Comparison of ENCODE assay signal across 19 mouse cellular contexts in the genomic region with DNA sequence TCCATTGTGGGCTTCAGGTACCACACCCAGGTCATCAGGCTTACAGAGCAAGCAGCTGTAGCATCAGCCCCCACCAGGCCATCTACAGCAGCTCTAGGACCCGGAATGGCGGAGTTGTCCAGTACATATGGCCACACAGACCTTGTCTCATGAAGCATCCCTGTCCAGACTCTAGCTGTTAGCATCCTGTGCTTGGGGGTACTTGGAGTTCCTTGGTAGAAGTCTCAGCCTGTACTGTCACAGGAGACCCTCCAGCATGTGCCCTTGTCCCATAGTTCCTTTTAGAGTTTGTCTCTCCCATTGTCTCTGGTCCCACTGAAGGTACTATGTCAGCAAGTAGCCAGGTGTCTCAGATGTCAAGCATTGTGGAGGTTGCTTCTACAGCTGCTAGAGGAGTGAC. TPM values are rescaled to one million over a fixed set of nuclear protein-coding genes. Genes with fewer than 3 reads are reported as not detected.
DNase-seq lines count a peak whose midpoint lies in the region; ATAC-seq and TF ChIP-seq lines count a peak whose summit lies in the region.
"Had no signal": no experiment of that assay in that cellular context is flagged by ENCODE, and none has a peak within 500 bp of the region (broad histone marks: within the 10 kb centered on the region; RNA-seq: fewer than 3 reads in every experiment).

No protein-coding gene starts in this region.

- no peak for DNase-seq in cerebellum, adult 2 months
- DNase-seq in hindbrain, postnatal 0 days (ENCODE audit: low spot score), result no peak
- no peak for DNase-seq in liver, postnatal 0 days
- DNase-seq in liver, embryonic 11.5 days (ENCODE audit: low spot score), result no peak
- DNase-seq: adrenal gland, adult 8-10 months; forebrain, postnatal 0 days; liver, embryonic 13.5 days; lung, postnatal 4 days; right cerebral cortex, adult 18-20 months; thymus, adult 2 months had no signal

- peak overlapping the region; percentile 11; the same call in 1 of the 2 replicates for H3K27ac ChIP-seq in cerebellum, adult 2 months (ENCODE audit: insufficient read depth, low read length)
- peak overlapping the region; percentile 51; the same call in 1 of the 2 replicates for H3K27ac ChIP-seq in hindbrain, postnatal 0 days
- H3K27ac ChIP-seq in hindbrain, embryonic 13.5 days, result no peak overlapping the region
- peak overlapping the region; percentile 91 for H3K27ac ChIP-seq in liver, postnatal 0 days (ENCODE audit: low read depth)
- no peak overlapping the region for H3K27ac ChIP-seq in liver, embryonic 11.5 days (ENCODE audit: low read depth, low read length)
- H3K27ac ChIP-seq in stomach, embryonic 15.5 days, result peak overlapping the region; percentile 91
- no peak overlapping the region for H3K27ac ChIP-seq in midbrain, embryonic 16.5 days (ENCODE audit: low read length)
- H3K27ac ChIP-seq: embryonic facial prominence, embryonic 15.5 days; hindbrain, embryonic 14.5 days; liver, embryonic 13.5 days had no signal

- no peak overlapping the region for H3K4me2 ChIP-seq in hindbrain, postnatal 0 days (ENCODE audit: low read depth, low read length)
- H3K4me2 ChIP-seq in hindbrain, embryonic 13.5 days, result no peak overlapping the region
- H3K4me2 ChIP-seq in liver, postnatal 0 days (ENCODE audit: low read depth, low read length), result no peak overlapping the region
- no peak overlapping the region for H3K4me2 ChIP-seq in liver, embryonic 11.5 days
- no peak overlapping the region for H3K4me2 ChIP-seq in stomach, embryonic 15.5 days
- no peak overlapping the region for H3K4me2 ChIP-seq in midbrain, embryonic 16.5 days (ENCODE audit: low read length)
- H3K4me2 ChIP-seq: embryonic facial prominence, embryonic 15.5 days; hindbrain, embryonic 14.5 days; liver, embryonic 13.5 days had no signal

- no peak for ATAC-seq in cerebellum, adult (ENCODE audit: insufficient number of reproducible peaks, low FRiP score, low TSS enrichment)
- no peak for ATAC-seq in hindbrain, postnatal 0 days
- ATAC-seq in hindbrain, embryonic 13.5 days (ENCODE audit: low FRiP score), result no peak
- ATAC-seq in liver, postnatal 0 days, result no peak
- no peak for ATAC-seq in liver, embryonic 11.5 days (replicated peaks; ENCODE audit: low FRiP score)
- no peak for ATAC-seq in stomach, embryonic 15.5 days (ENCODE audit: insufficient read depth, low FRiP score, low read depth)
- no peak for ATAC-seq in midbrain, embryonic 16.5 days
- ATAC-seq: CD4-positive, CD25-positive, alpha-beta regulatory T cell, adult 4 months; Patski had no signal

- H3K36me3 ChIP-seq in hindbrain, postnatal 0 days (ENCODE audit: insufficient read depth, low read length), result no peaks in the 10 kb centered on the region
- no peaks in the 10 kb centered on the region for H3K36me3 ChIP-seq in hindbrain, embryonic 13.5 days
- no peaks in the 10 kb centered on the region for H3K36me3 ChIP-seq in liver, postnatal 0 days (replicated peaks; ENCODE audit: insufficient read depth, low read length)
- no peaks in the 10 kb centered on the region for H3K36me3 ChIP-seq in liver, embryonic 11.5 days (ENCODE audit: control insufficient read depth, insufficient read depth, low read length)
- H3K36me3 ChIP-seq in stomach, embryonic 15.5 days, result no peaks in the 10 kb centered on the region
- H3K36me3 ChIP-seq in midbrain, embryonic 16.5 days (ENCODE audit: control insufficient read depth, insufficient read depth, low read length), result no peaks in the 10 kb centered on the region
- H3K36me3 ChIP-seq: embryonic facial prominence, embryonic 15.5 days; intestine, embryonic 15.5 days; liver, embryonic 13.5 days had no signal

- TF ChIP-seq POLR2A in cerebellum, adult 2 months (IDR thresholded peaks at IDR 0.05; ENCODE audit: borderline replicate concordance, insufficient read depth, low read length), result no peak

- no peaks in the 10 kb centered on the region for H3K9me3 ChIP-seq in hindbrain, postnatal 0 days (ENCODE audit: low read length)
- H3K9me3 ChIP-seq in hindbrain, embryonic 13.5 days, result no peaks in the 10 kb centered on the region
- H3K9me3 ChIP-seq in liver, postnatal 0 days (ENCODE audit: low read length), result no peaks in the 10 kb centered on the region
- no peaks in the 10 kb centered on the region for H3K9me3 ChIP-seq in liver, embryonic 11.5 days (ENCODE audit: control insufficient read depth, low read length)
- H3K9me3 ChIP-seq in stomach, embryonic 15.5 days, result no peaks in the 10 kb centered on the region
- no peaks in the 10 kb centered on the region for H3K9me3 ChIP-seq in midbrain, embryonic 16.5 days (replicated peaks; ENCODE audit: control insufficient read depth, low read length, poor library complexity, severe bottlenecking)
- H3K9me3 ChIP-seq: embryonic facial prominence, embryonic 15.5 days; intestine, embryonic 15.5 days; liver, embryonic 13.5 days had no signal

- H3K4me3 ChIP-seq in cerebellum, adult 2 months (replicated peaks; ENCODE audit: insufficient read depth, low read depth, low read length), result no peak overlapping the region
- no peak overlapping the region for H3K4me3 ChIP-seq in hindbrain, postnatal 0 days (ENCODE audit: low read length)
- no peak overlapping the region for H3K4me3 ChIP-seq in hindbrain, embryonic 13.5 days
- no peak overlapping the region for H3K4me3 ChIP-seq in liver, postnatal 0 days (ENCODE audit: low read depth, low read length)
- no peak overlapping the region for H3K4me3 ChIP-seq in liver, embryonic 11.5 days (ENCODE audit: low read depth, low read length)
- H3K4me3 ChIP-seq in stomach, embryonic 15.5 days (replicated peaks), result no peak overlapping the region
- no peak overlapping the region for H3K4me3 ChIP-seq in midbrain, embryonic 16.5 days (ENCODE audit: low read depth, low read length)
- H3K4me3 ChIP-seq: embryonic facial prominence, embryonic 15.5 days; intestine, embryonic 15.5 days; liver, embryonic 13.5 days had no signal

- peaks cover 43% of the 10 kb centered on the region for H3K4me1 ChIP-seq in cerebellum, adult 2 months (ENCODE audit: control insufficient read depth, insufficient read depth, low read length)
- peaks cover 13% of the 10 kb centered on the region; the same call in 1 of the 2 replicates for H3K4me1 ChIP-seq in hindbrain, postnatal 0 days (ENCODE audit: insufficient read depth, low read length)
- peaks cover 17% of the 10 kb centered on the region for H3K4me1 ChIP-seq in hindbrain, embryonic 13.5 days (replicated peaks)
- peaks cover 31% of the 10 kb centered on the region for H3K4me1 ChIP-seq in liver, postnatal 0 days (ENCODE audit: insufficient read depth)
- H3K4me1 ChIP-seq in liver, embryonic 11.5 days (replicated peaks; ENCODE audit: control insufficient read depth, insufficient read depth, low read length), result peaks cover 4% of the 10 kb centered on the region; the same call in 1 of the 2 replicates
- H3K4me1 ChIP-seq in stomach, embryonic 15.5 days, result peaks cover 30% of the 10 kb centered on the region
- H3K4me1 ChIP-seq in midbrain, embryonic 16.5 days (ENCODE audit: control insufficient read depth, insufficient read depth, low read length), result no peaks in the 10 kb centered on the region

- H3K9ac ChIP-seq in hindbrain, postnatal 0 days (replicated peaks; ENCODE audit: low read length), result no peak overlapping the region
- H3K9ac ChIP-seq in hindbrain, embryonic 13.5 days, result no peak overlapping the region
- no peak overlapping the region for H3K9ac ChIP-seq in liver, postnatal 0 days (replicated peaks)
- H3K9ac ChIP-seq in liver, embryonic 11.5 days (ENCODE audit: low read depth, low read length), result no peak overlapping the region
- no peak overlapping the region for H3K9ac ChIP-seq in stomach, embryonic 15.5 days
- no peak overlapping the region for H3K9ac ChIP-seq in midbrain, embryonic 16.5 days (ENCODE audit: low read depth, low read length)
- H3K9ac ChIP-seq: embryonic facial prominence, embryonic 15.5 days; forebrain, postnatal 0 days; hindbrain, embryonic 14.5 days; intestine, embryonic 15.5 days; liver, embryonic 13.5 days had no signal

- TF ChIP-seq CTCF in cerebellum, adult 2 months (IDR thresholded peaks at IDR 0.05; ENCODE audit: borderline replicate concordance, insufficient read depth, low read depth, low read length), result no peak
- no peak for TF ChIP-seq CTCF in hindbrain, postnatal 0 days (IDR thresholded peaks at IDR 0.05; ENCODE audit: low read depth)
- no peak for TF ChIP-seq CTCF in liver, postnatal 0 days (IDR thresholded peaks at IDR 0.05; ENCODE audit: low read depth)

- no peaks in the 10 kb centered on the region for H3K27me3 ChIP-seq in cerebellum, adult 2 months (ENCODE audit: control insufficient read depth, insufficient read depth, low read length)
- no peaks in the 10 kb centered on the region for H3K27me3 ChIP-seq in hindbrain, postnatal 0 days (ENCODE audit: insufficient read depth, low read length)
- H3K27me3 ChIP-seq in hindbrain, embryonic 13.5 days, result no peaks in the 10 kb centered on the region
- no peaks in the 10 kb centered on the region for H3K27me3 ChIP-seq in liver, postnatal 0 days (ENCODE audit: insufficient read depth, low read length)
- no peaks in the 10 kb centered on the region for H3K27me3 ChIP-seq in liver, embryonic 11.5 days (replicated peaks; ENCODE audit: control insufficient read depth, insufficient read depth, low read length)
- H3K27me3 ChIP-seq in stomach, embryonic 15.5 days (replicated peaks), result no peaks in the 10 kb centered on the region
- H3K27me3 ChIP-seq in midbrain, embryonic 16.5 days (ENCODE audit: control insufficient read depth, insufficient read depth, low read depth, low read length), result no peaks in the 10 kb centered on the region
- H3K27me3 ChIP-seq: embryonic facial prominence, embryonic 15.5 days; intestine, embryonic 15.5 days; liver, embryonic 13.5 days; Patski had no signal

- TF ChIP-seq EP300 in liver, postnatal 0 days (IDR thresholded peaks at IDR 0.05; ENCODE audit: low read depth), result no peak

- WGBS in cerebellum, adult 2 months, result 84% methylated on average over 2 of the region's 2 CpGs
- WGBS in hindbrain, postnatal 0 days, result 93% methylated on average over 2 of the region's 2 CpGs
- WGBS in hindbrain, embryonic 13.5 days, result 90% methylated on average over 2 of the region's 2 CpGs
- whole genome bisulfite sequencing in liver, postnatal 0 days (ENCODE audit: insufficient replicate concordance), result 63% methylated on average over 2 of the region's 2 CpGs
- 84% methylated on average over 2 of the region's 2 CpGs for WGBS in liver, embryonic 11.5 days
- 93% methylated on average over 2 of the region's 2 CpGs for WGBS in stomach, embryonic 15.5 days
- 82% methylated on average over 2 of the region's 2 CpGs for WGBS in midbrain, embryonic 16.5 days

RNA-seq across cellular contexts. Expression of a gene that starts 12.4 kb away (rescaled TPM):
- polyA plus RNA-seq in cerebellum, adult 2 months (2012; rRNA removed), result 23.4 and 24.2 TPM in 2 replicates
- total RNA-seq in hindbrain, postnatal 0 days (2014; rRNA removed), result 98.0 and 104 TPM in 2 replicates
- polyA plus RNA-seq in hindbrain, postnatal 0 days (2015; fragmentation: Nextera tagmentation; extraction: Ambion mirVana), result 69.8 TPM in 2 replicates
- polyA plus RNA-seq in hindbrain, embryonic 13.5 days (2015; fragmentation: Nextera tagmentation; extraction: Ambion mirVana), result 45.6 and 47.2 TPM in 2 replicates
- polyA plus RNA-seq in liver, postnatal 0 days (2015; fragmentation: Nextera tagmentation; extraction: Ambion mirVana), result 18.4 and 34.2 TPM in 2 replicates
- polyA plus RNA-seq in liver, embryonic 11.5 days (2014; fragmentation: Nextera tagmentation; extraction: Ambion mirVana), result 34.0 and 35.9 TPM in 2 replicates
- polyA plus RNA-seq in stomach, embryonic 15.5 days (2015; fragmentation: Nextera tagmentation; extraction: Ambion mirVana), result 68.7 and 74.8 TPM in 2 replicates
- 64.7 and 67.5 TPM in 2 replicates for polyA plus RNA-seq in midbrain, embryonic 16.5 days (2015; fragmentation: Nextera tagmentation; extraction: Ambion mirVana)

RNA-seq across cellular contexts. Expression of a gene that starts 30.2 kb away (rescaled TPM):
- 28.6 and 32.0 TPM in 2 replicates for polyA plus RNA-seq in cerebellum, adult 2 months (2012; rRNA removed)
- total RNA-seq in hindbrain, postnatal 0 days (2014; rRNA removed), result 15.9 and 18.9 TPM in 2 replicates
- 38.9 and 40.1 TPM in 2 replicates for polyA plus RNA-seq in hindbrain, postnatal 0 days (2015; fragmentation: Nextera tagmentation; extraction: Ambion mirVana)
- polyA plus RNA-seq in hindbrain, embryonic 13.5 days (2015; fragmentation: Nextera tagmentation; extraction: Ambion mirVana), result 57.1 and 60.0 TPM in 2 replicates
- 32.9 and 33.1 TPM in 2 replicates for polyA plus RNA-seq in liver, postnatal 0 days (2015; fragmentation: Nextera tagmentation; extraction: Ambion mirVana)
- polyA plus RNA-seq in liver, embryonic 11.5 days (2014; fragmentation: Nextera tagmentation; extraction: Ambion mirVana), result 107 and 109 TPM in 2 replicates
- 124 and 125 TPM in 2 replicates for polyA plus RNA-seq in stomach, embryonic 15.5 days (2015; fragmentation: Nextera tagmentation; extraction: Ambion mirVana)
- polyA plus RNA-seq in midbrain, embryonic 16.5 days (2015; fragmentation: Nextera tagmentation; extraction: Ambion mirVana), result 60.6 and 66.4 TPM in 2 replicates

RNA-seq across cellular contexts. Expression of a gene that starts 30.5 kb away (rescaled TPM):
- 17.3 and 18.5 TPM in 2 replicates for polyA plus RNA-seq in cerebellum, adult 2 months (2012; rRNA removed)
- total RNA-seq in hindbrain, postnatal 0 days (2014; rRNA removed), result 12.7 and 17.4 TPM in 2 replicates
- polyA plus RNA-seq in hindbrain, postnatal 0 days (2015; fragmentation: Nextera tagmentation; extraction: Ambion mirVana), result 6.3 and 7.2 TPM in 2 replicates
- 8.1 and 8.7 TPM in 2 replicates for polyA plus RNA-seq in hindbrain, embryonic 13.5 days (2015; fragmentation: Nextera tagmentation; extraction: Ambion mirVana)
- polyA plus RNA-seq in liver, postnatal 0 days (2015; fragmentation: Nextera tagmentation; extraction: Ambion mirVana), result 3.6 and 3.7 TPM in 2 replicates
- polyA plus RNA-seq in liver, embryonic 11.5 days (2014; fragmentation: Nextera tagmentation; extraction: Ambion mirVana), result 13.9 and 14.2 TPM in 2 replicates
- polyA plus RNA-seq in stomach, embryonic 15.5 days (2015; fragmentation: Nextera tagmentation; extraction: Ambion mirVana), result 11.6 and 13.4 TPM in 2 replicates
- polyA plus RNA-seq in midbrain, embryonic 16.5 days (2015; fragmentation: Nextera tagmentation; extraction: Ambion mirVana), result 7.8 and 9.4 TPM in 2 replicates

Comparison
In these comparisons a context has a peak if more than half of its experiments do, and no peak if none do; other contexts are left out.
1. H3K27ac ChIP-seq: peak in cerebellum, adult 2 months (single experiment), hindbrain, postnatal 0 days (single experiment), liver, postnatal 0 days (single experiment) and stomach, embryonic 15.5 days (single experiment); none in hindbrain, embryonic 13.5 days (single experiment), liver, embryonic 11.5 days (single experiment) and midbrain, embryonic 16.5 days (single experiment).